Mouse (Mus musculus): ENCODE results near the gene Serpinf2.

DNA sequence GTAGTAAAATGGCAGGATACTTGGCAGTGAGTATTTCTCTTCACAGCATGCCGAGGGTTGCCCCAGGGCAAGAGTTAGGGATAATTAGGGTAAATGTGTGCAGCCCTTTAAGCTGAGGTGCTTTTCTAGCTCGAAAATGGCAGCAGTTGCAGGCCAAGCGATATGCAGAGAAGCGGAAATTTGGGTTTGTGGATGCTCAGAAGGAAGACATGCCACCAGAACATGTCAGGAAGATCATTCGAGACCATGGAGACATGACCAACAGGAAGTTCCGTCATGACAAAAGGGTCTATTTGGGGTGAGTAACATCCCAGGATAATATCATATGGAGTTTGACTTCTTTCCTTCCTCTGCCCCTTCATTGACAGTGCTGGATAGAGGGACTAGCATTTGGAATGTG is 48.1 kb upstream of the Serpinf2 start:
- TF ChIP-seq CTCF (IDR thresholded peaks at IDR 0.05; ENCODE audit: borderline replicate concordance, control insufficient read depth, extremely low read depth, insufficient read depth, low read length, poor library complexity) (no peak), POLR2A (IDR thresholded peaks at IDR 0.05; ENCODE audit: control insufficient read depth, extremely low read depth, insufficient read depth, low read length, poor library complexity) (no peak)
